Mouse (Mus musculus): ENCODE measurements at regions not wholly inside any gene's neighbourhood (a gene's known extent, or its start where the extent isn't known, plus 50 kb on each side); places are given as distances from the start of the nearest gene placed in this dataset.

DNA sequence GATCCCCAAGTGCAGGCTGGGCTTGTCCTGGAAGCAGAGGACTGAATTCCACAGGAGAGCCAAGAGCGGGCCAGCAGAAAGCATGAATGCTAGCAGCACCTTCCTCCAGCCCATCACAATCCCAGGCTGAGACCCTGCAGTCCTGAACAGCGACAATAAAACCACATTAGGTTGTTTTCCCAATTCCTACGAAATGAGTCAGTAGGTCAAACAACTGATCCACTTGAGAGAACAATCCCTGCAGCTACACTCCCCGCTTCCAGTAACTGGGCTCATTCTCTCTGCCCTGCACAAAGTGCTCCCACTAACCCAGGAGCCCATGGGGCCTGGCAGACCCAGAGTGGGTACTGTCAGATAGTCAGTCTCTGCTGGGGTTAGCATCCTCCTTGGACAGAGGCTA is 128.6 kb upstream of the Klf14 start:
- Histone ChIP-seq H3K4me1 (ENCODE audit: control insufficient read depth, insufficient read depth, low read length) (peaks cover 13% of the 10 kb centered on the region), H3K27ac (ENCODE audit: low read length) (no peak overlapping the region), H3K4me3 (ENCODE audit: low read depth, low read length) (no peak overlapping the region), H3K36me3 (ENCODE audit: control insufficient read depth, insufficient read depth, low read length) (no peaks in the 10 kb centered on the region), H3K9ac (replicated peaks; ENCODE audit: low read depth, low read length) (no peak overlapping the region), H3K4me2 (replicated peaks; ENCODE audit: low read depth, low read length) (no peak overlapping the region), H3K27me3 (ENCODE audit: control insufficient read depth, insufficient read depth, low read length) (no peaks in the 10 kb centered on the region), H3K9me3 (ENCODE audit: control insufficient read depth, low read depth, low read length) (no peaks in the 10 kb centered on the region)
- ATAC-seq (ENCODE audit: insufficient number of reproducible peaks, insufficient read depth, low FRiP score, low read depth): no peak
- WGBS: 70% methylated on average over 4 of the region's 4 CpGs

DNA sequence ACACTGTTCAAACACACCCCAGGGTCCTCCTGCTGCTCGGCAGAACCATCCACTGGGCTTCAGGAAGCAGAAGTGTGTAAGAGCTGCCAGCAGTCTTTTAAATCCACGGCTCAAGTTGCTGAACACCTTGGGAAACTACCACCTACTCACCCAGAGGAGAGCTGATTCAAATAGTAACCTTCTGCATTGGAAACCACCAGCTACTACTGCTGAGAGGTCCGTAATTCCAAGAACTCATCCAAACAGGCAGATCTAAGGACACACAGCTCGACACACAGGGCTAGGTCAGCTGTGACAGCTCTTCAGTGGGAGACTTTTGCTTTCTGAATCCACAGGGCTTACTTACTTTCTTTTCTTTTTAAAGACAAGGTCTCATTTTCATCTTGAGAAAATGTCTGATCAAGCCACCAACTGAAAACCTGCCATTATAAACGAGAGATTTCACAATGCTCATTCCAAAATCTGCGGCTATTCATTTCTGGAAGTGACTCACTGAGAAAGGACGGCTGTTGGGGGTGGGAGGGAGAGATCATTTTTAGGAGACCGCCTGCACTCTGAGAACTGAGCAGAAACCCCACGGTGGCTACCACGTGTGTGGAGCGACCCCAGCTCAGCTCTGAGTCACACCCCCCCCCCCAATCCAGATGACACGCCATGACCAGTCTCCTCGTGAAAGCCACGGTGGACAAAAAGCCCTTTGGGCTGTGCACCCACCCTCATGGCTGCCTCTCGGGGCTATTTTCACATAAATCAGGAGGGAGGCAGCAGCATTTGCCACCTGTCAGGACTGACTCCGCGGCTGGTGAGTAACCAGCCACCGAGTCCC is 129.5 kb upstream of the Klf14 start:
- no peaks in the 10 kb centered on the region for H3K9me3 ChIP-seq (ENCODE audit: control insufficient read depth, low read depth, low read length)
- H3K4me2 ChIP-seq (replicated peaks; ENCODE audit: low read depth, low read length): peak overlapping the region; percentile 51
- H3K4me1 ChIP-seq (ENCODE audit: control insufficient read depth, insufficient read depth, low read length): peaks cover 13% of the 10 kb centered on the region
- no peak overlapping the region for H3K27ac ChIP-seq (ENCODE audit: low read length)
- WGBS: 17% methylated on average over 18 of the region's 18 CpGs
- H3K27me3 ChIP-seq (ENCODE audit: control insufficient read depth, insufficient read depth, low read length): no peaks in the 10 kb centered on the region
- 0 out of 2 replicates have a peak, but pooled peaks have one; percentile 18 for ATAC-seq (ENCODE audit: insufficient number of reproducible peaks, insufficient read depth, low FRiP score, low read depth)
- no peaks in the 10 kb centered on the region for H3K36me3 ChIP-seq (ENCODE audit: control insufficient read depth, insufficient read depth, low read length)
- H3K4me3 ChIP-seq (ENCODE audit: low read depth, low read length): 0 out of 2 replicates have a peak overlapping the region, but pooled peaks have one; percentile 12
- H3K9ac ChIP-seq (replicated peaks; ENCODE audit: low read depth, low read length): no peak overlapping the region

- Histone ChIP-seq H3K9ac (replicated peaks; ENCODE audit: low read depth, low read length) (no peak overlapping the region), H3K27ac (ENCODE audit: low read length) (no peak overlapping the region), H3K4me2 (replicated peaks; ENCODE audit: low read depth, low read length) (peak overlapping the region; percentile 51), H3K9me3 (ENCODE audit: control insufficient read depth, low read depth, low read length) (no peaks in the 10 kb centered on the region), H3K4me1 (ENCODE audit: control insufficient read depth, insufficient read depth, low read length) (peaks cover 13% of the 10 kb centered on the region), H3K4me3 (ENCODE audit: low read depth, low read length) (0 out of 2 replicates have a peak overlapping the region, but pooled peaks have one; percentile 12), H3K27me3 (ENCODE audit: control insufficient read depth, insufficient read depth, low read length) (no peaks in the 10 kb centered on the region), H3K36me3 (ENCODE audit: control insufficient read depth, insufficient read depth, low read length) (no peaks in the 10 kb centered on the region)
- 25% methylated on average over 5 of the region's 5 CpGs for WGBS
- 0 out of 2 replicates have a peak, but pooled peaks have one; percentile 10 for ATAC-seq (ENCODE audit: insufficient number of reproducible peaks, insufficient read depth, low FRiP score, low read depth)
These were observed 130.1 kb upstream of the Klf14 start for GRCm38 (mm10) chr6:31088973-31089368.

- Histone ChIP-seq H3K4me3 (ENCODE audit: low read depth, low read length) (no peak overlapping the region), H3K27me3 (ENCODE audit: control insufficient read depth, insufficient read depth, low read length) (no peaks in the 10 kb centered on the region), H3K9me3 (ENCODE audit: control insufficient read depth, low read depth, low read length) (no peaks in the 10 kb centered on the region), H3K27ac (ENCODE audit: low read length) (no peak overlapping the region), H3K4me1 (ENCODE audit: control insufficient read depth, insufficient read depth, low read length) (peaks cover 13% of the 10 kb centered on the region), H3K36me3 (ENCODE audit: control insufficient read depth, insufficient read depth, low read length) (no peaks in the 10 kb centered on the region), H3K4me2 (replicated peaks; ENCODE audit: low read depth, low read length) (no peak overlapping the region), H3K9ac (replicated peaks; ENCODE audit: low read depth, low read length) (no peak overlapping the region)
- ATAC-seq (ENCODE audit: insufficient number of reproducible peaks, insufficient read depth, low FRiP score, low read depth): no peak
- WGBS: 92% methylated on average over 6 of the region's 6 CpGs
These were observed 131.4 kb upstream of the Klf14 start for GRCm38 (mm10) chr6:31090288-31090687.

DNA sequence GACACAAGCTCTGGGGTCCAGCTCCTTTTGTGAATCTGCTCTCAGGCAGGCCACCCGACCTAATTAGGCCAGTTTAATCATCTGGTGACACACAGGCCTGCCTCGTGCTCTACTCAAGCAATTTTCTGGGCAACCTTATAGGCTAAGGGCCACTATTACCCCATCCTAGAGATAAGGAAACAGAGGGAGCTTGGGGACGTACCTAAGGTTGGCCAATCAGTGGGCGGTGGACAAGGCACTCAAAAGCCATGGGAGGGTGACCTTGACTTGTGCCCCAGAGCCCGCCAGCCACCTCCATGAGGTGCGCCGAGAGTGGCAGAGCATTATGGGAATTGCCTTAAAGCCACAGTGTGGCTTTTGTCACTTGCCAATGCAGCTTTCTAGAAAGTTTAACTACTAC is 131.9 kb upstream of the Klf14 start:
- ATAC-seq (ENCODE audit: insufficient number of reproducible peaks, insufficient read depth, low FRiP score, low read depth): no peak
- Histone ChIP-seq H3K27me3 (ENCODE audit: control insufficient read depth, insufficient read depth, low read length) (no peaks in the 10 kb centered on the region), H3K27ac (ENCODE audit: low read length) (no peak overlapping the region), H3K9me3 (ENCODE audit: control insufficient read depth, low read depth, low read length) (no peaks in the 10 kb centered on the region), H3K4me2 (replicated peaks; ENCODE audit: low read depth, low read length) (no peak overlapping the region), H3K4me3 (ENCODE audit: low read depth, low read length) (no peak overlapping the region), H3K9ac (replicated peaks; ENCODE audit: low read depth, low read length) (no peak overlapping the region), H3K4me1 (ENCODE audit: control insufficient read depth, insufficient read depth, low read length) (peaks cover 13% of the 10 kb centered on the region), H3K36me3 (ENCODE audit: control insufficient read depth, insufficient read depth, low read length) (no peaks in the 10 kb centered on the region)
- WGBS: 75% methylated on average over 7 of the region's 7 CpGs

DNA sequence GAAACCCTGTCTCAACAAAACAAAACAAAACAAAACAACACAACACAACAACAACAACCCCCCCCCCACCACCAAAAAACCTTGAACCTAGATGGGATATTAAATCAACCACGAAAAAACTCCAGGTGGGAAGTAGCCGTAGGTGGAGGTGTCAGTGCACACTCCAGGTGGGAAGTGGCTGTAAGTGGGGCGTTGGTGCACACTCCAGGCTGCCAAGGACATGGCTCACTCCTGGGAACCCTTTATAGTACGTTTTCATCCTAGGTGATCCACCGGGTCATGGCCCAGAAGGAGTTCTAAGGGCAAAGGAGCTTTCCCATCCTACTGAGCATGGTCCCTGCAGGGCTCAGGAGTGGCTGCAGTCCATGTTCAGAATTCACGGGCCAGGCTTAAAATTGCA is 133.4 kb upstream of the Klf14 start:
- no peak overlapping the region for H3K9ac ChIP-seq (replicated peaks; ENCODE audit: low read depth, low read length)
- no peak overlapping the region for H3K4me2 ChIP-seq (replicated peaks; ENCODE audit: low read depth, low read length)
- no peaks in the 10 kb centered on the region for H3K9me3 ChIP-seq (ENCODE audit: control insufficient read depth, low read depth, low read length)
- H3K4me3 ChIP-seq (ENCODE audit: low read depth, low read length): no peak overlapping the region
- ATAC-seq (ENCODE audit: insufficient number of reproducible peaks, insufficient read depth, low FRiP score, low read depth): no peak
- H3K27ac ChIP-seq (ENCODE audit: low read length): no peak overlapping the region
- WGBS: 83% methylated on average over 6 of the region's 6 CpGs
- H3K27me3 ChIP-seq (ENCODE audit: control insufficient read depth, insufficient read depth, low read length): no peaks in the 10 kb centered on the region
- H3K36me3 ChIP-seq (ENCODE audit: control insufficient read depth, insufficient read depth, low read length): no peaks in the 10 kb centered on the region
- H3K4me1 ChIP-seq (ENCODE audit: control insufficient read depth, insufficient read depth, low read length): peaks cover 13% of the 10 kb centered on the region

GRCm38 (mm10) chr6:31092760-31093159 is 133.9 kb upstream of the Klf14 start:
- WGBS: 68% methylated on average over 5 of the region's 5 CpGs
- H3K4me1 ChIP-seq (ENCODE audit: control insufficient read depth, insufficient read depth, low read length): peaks cover 13% of the 10 kb centered on the region

DNA sequence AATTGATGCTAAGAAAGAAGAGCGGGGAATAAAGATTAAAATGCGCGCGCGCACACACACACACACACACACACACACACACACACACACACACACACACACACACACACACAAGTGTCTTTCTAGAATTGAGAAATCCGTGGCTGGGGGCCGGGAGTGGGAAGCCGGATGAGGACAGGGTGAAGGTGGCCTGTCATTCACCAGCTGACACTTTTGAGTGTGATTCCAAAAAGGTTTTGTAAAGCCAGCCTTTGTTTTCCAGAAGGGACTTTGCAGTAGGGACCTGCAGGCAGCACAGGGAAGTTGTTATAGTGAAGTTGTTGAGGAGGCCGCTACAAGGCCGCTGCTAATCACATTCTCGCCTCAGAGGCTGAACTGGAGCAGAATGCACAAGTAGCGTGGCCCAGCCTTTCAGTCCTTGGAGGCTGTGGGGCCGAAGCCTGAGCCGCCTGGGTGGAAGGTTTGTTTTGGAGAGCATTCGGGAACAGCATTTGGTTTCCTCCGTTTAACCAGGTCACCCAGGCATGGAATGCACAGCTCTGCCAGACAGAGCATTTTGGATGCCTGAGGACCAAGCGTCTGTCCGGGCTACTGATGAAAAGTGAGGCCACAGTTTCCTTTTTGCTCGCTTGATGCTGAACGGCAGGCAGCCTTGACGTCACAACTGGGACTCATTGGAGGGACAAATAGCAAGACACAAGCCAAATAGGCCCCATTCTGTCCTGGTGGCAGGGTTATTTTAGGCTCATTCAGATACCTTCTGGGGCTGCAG is 137.3 kb upstream of the Klf14 start:
- 75% methylated on average over 21 of the region's 21 CpGs for WGBS
- Histone ChIP-seq H3K9me3 (ENCODE audit: control insufficient read depth, low read depth, low read length) (no peaks in the 10 kb centered on the region), H3K4me1 (ENCODE audit: control insufficient read depth, insufficient read depth, low read length) (no peaks in the 10 kb centered on the region), H3K9ac (replicated peaks; ENCODE audit: low read depth, low read length) (no peak overlapping the region), H3K36me3 (ENCODE audit: control insufficient read depth, insufficient read depth, low read length) (no peaks in the 10 kb centered on the region), H3K27ac (ENCODE audit: low read length) (no peak overlapping the region), H3K4me3 (ENCODE audit: low read depth, low read length) (no peak overlapping the region), H3K4me2 (replicated peaks; ENCODE audit: low read depth, low read length) (no peak overlapping the region), H3K27me3 (ENCODE audit: control insufficient read depth, insufficient read depth, low read length) (no peaks in the 10 kb centered on the region)
- no peak for ATAC-seq (ENCODE audit: insufficient number of reproducible peaks, insufficient read depth, low FRiP score, low read depth)

More at GRCm38 (mm10) chr6:31092760-31093159, 133.9 kb upstream of the Klf14 start:
- Histone ChIP-seq H3K27me3 (ENCODE audit: control insufficient read depth, insufficient read depth, low read length) (no peaks in the 10 kb centered on the region), H3K4me2 (replicated peaks; ENCODE audit: low read depth, low read length) (no peak overlapping the region), H3K36me3 (ENCODE audit: control insufficient read depth, insufficient read depth, low read length) (no peaks in the 10 kb centered on the region), H3K9me3 (ENCODE audit: control insufficient read depth, low read depth, low read length) (no peaks in the 10 kb centered on the region), H3K27ac (ENCODE audit: low read length) (no peak overlapping the region), H3K9ac (replicated peaks; ENCODE audit: low read depth, low read length) (no peak overlapping the region), H3K4me3 (ENCODE audit: low read depth, low read length) (no peak overlapping the region)
- no peak for ATAC-seq (ENCODE audit: insufficient number of reproducible peaks, insufficient read depth, low FRiP score, low read depth)

All from stomach, embryonic 14.5 days (tissue).